Mouse (Mus musculus): ENCODE data around the gene Tti1. TPM values are rescaled to one million over a fixed set of nuclear protein-coding genes. Genes with fewer than 3 reads are reported as not detected.
A peak's percentile ranks its signal among the peaks of the same experiment; 100 is the strongest.

Tti1 gene
- 7.0 and 7.7 TPM in 2 replicates for polyA plus RNA-seq (2015; fragmentation: Nextera tagmentation; extraction: Ambion mirVana)

- Histone ChIP-seq H3K4me1 (replicated peaks; ENCODE audit: control insufficient read depth, insufficient read depth) (peaks cover 3% of the 10 kb centered on the region; the same call in 1 of the 2 replicates), H3K9ac (ENCODE audit: low read length) (peak within 1 kb of the TSS; percentile 93), H3K36me3 (ENCODE audit: control insufficient read depth, insufficient read depth, low read length) (no peaks in the 10 kb centered on the region), H3K9me3 (ENCODE audit: control insufficient read depth, low read length) (no peaks in the 10 kb centered on the region), H3K4me2 (replicated peaks; ENCODE audit: low read depth) (peak within 1 kb of the TSS; percentile 70), H3K27ac (replicated peaks) (peak within 1 kb of the TSS; percentile 95), H3K4me3 (ENCODE audit: low read depth, low read length) (peak within 1 kb of the TSS; percentile 81), H3K27me3 (ENCODE audit: control insufficient read depth, insufficient read depth, low read length) (no peaks in the 10 kb centered on the region)
- peak; percentile 95 for DNase-seq (ENCODE audit: low spot score)
- WGBS: under 1% methylated on average over 52 of the region's 52 CpGs
- peak; percentile 95 for ATAC-seq (ENCODE audit: low FRiP score, low TSS enrichment)
- TF ChIP-seq EP300 (optimal IDR thresholded peaks at IDR 0.05) (peak; percentile 76), CTCF (IDR thresholded peaks at IDR 0.05; ENCODE audit: low read depth) (no peak)
Observed at GRCm38 (mm10) chr2:158028354-158028863, at the start of gene Tti1, which contains the start of gene Rprd1b. Gene Tti1, minus strand, starts transcription at chr2:158028433. Gene Rprd1b, plus strand, starts transcription at chr2:158028497.

DNA sequence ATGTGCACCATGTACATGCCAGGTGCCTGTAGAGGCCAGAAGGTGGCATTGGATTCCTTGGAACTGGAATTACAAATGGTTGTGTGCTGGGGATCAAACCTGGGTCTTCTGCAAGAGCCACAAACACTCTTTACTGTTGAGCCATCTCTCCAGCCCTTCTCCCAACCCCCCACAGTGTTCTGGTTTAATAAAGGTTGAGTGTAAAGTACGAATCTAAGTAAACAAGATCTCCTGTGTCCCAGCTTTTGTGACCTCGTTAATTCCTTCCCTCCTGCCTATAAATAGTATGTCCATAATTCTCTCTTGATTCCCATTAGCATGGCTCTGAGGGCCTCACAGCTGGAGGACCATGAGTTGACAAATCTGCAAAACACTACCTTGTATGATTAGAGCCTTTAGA, 49.7 kb upstream of the Tti1 start:
- Histone ChIP-seq H3K27ac (replicated peaks) (no peak overlapping the region), H3K4me1 (replicated peaks; ENCODE audit: control insufficient read depth, insufficient read depth) (no peaks in the 10 kb centered on the region), H3K4me3 (ENCODE audit: low read depth, low read length) (no peak overlapping the region), H3K9ac (ENCODE audit: low read length) (no peak overlapping the region), H3K4me2 (replicated peaks; ENCODE audit: low read depth) (no peak overlapping the region), H3K9me3 (ENCODE audit: control insufficient read depth, low read length) (no peaks in the 10 kb centered on the region), H3K27me3 (ENCODE audit: control insufficient read depth, insufficient read depth, low read length) (no peaks in the 10 kb centered on the region), H3K36me3 (ENCODE audit: control insufficient read depth, insufficient read depth, low read length) (peaks cover 17% of the 10 kb centered on the region; the same call in 1 of the 2 replicates)
- WGBS: 45% methylated on average over 2 of the region's 2 CpGs
- ATAC-seq (ENCODE audit: low FRiP score, low TSS enrichment): no peak
- TF ChIP-seq CTCF (IDR thresholded peaks at IDR 0.05; ENCODE audit: low read depth): no peak
- no peak for TF ChIP-seq EP300 (optimal IDR thresholded peaks at IDR 0.05)
- no peak for DNase-seq (ENCODE audit: low spot score)

- no peak for TF ChIP-seq EP300 (optimal IDR thresholded peaks at IDR 0.05)
- no peak for TF ChIP-seq CTCF (IDR thresholded peaks at IDR 0.05; ENCODE audit: low read depth)
- no peak for DNase-seq (ENCODE audit: low spot score)
- Histone ChIP-seq H3K27me3 (ENCODE audit: control insufficient read depth, insufficient read depth, low read length) (no peaks in the 10 kb centered on the region), H3K36me3 (ENCODE audit: control insufficient read depth, insufficient read depth, low read length) (peaks cover 20% of the 10 kb centered on the region; the same call in 1 of the 2 replicates), H3K9me3 (ENCODE audit: control insufficient read depth, low read length) (no peaks in the 10 kb centered on the region), H3K9ac (ENCODE audit: low read length) (no peak overlapping the region), H3K4me3 (ENCODE audit: low read depth, low read length) (no peak overlapping the region), H3K4me1 (replicated peaks; ENCODE audit: control insufficient read depth, insufficient read depth) (no peaks in the 10 kb centered on the region; the same call in 1 of the 2 replicates), H3K4me2 (replicated peaks; ENCODE audit: low read depth) (no peak overlapping the region), H3K27ac (replicated peaks) (no peak overlapping the region)
- no peak for ATAC-seq (ENCODE audit: low FRiP score, low TSS enrichment)
- 71% methylated on average over 6 of the region's 6 CpGs for WGBS
Observed at GRCm38 (mm10) chr2:158076690-158077089, 48.5 kb upstream of the Tti1 start.

GRCm38 (mm10) chr2:158074835-158075234, 46.6 kb upstream of the Tti1 start:
- no peak overlapping the region for H3K4me3 ChIP-seq (ENCODE audit: low read depth, low read length)
- H3K27ac ChIP-seq (replicated peaks): no peak overlapping the region
- DNase-seq (ENCODE audit: low spot score) (no peak), ATAC-seq (ENCODE audit: low FRiP score, low TSS enrichment) (no peak)
- H3K9ac ChIP-seq (ENCODE audit: low read length): no peak overlapping the region
- H3K27me3 ChIP-seq (ENCODE audit: control insufficient read depth, insufficient read depth, low read length): no peaks in the 10 kb centered on the region
- H3K9me3 ChIP-seq (ENCODE audit: control insufficient read depth, low read length): no peaks in the 10 kb centered on the region
- 76% methylated on average over 5 of the region's 5 CpGs for WGBS
- peaks cover 5% of the 10 kb centered on the region; the same call in 1 of the 2 replicates for H3K4me1 ChIP-seq (replicated peaks; ENCODE audit: control insufficient read depth, insufficient read depth)
- TF ChIP-seq EP300 (optimal IDR thresholded peaks at IDR 0.05) (no peak), CTCF (IDR thresholded peaks at IDR 0.05; ENCODE audit: low read depth) (no peak)
- no peak overlapping the region for H3K4me2 ChIP-seq (replicated peaks; ENCODE audit: low read depth)
- H3K36me3 ChIP-seq (ENCODE audit: control insufficient read depth, insufficient read depth, low read length): peaks cover 26% of the 10 kb centered on the region; the same call in 1 of the 2 replicates

DNA sequence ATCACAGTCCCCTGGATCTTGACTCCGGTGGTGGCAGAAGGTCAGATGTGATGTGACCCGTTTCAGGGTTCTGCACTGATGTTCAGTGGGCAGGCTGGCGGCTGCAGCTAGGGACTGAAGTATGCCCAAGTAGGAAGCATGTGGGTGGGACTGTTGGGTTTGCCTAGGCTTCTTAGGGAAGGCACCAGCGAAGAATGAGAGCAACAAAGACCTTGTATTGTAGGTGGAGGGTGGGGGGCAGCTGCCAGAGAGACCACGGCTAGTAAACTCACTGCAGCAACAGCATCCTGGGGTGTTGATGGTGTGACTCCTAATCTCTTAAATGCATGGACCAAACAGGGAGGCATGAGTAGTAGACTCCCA, 43.4 kb upstream of the Tti1 start:
- Histone ChIP-seq H3K4me3 (ENCODE audit: low read depth, low read length) (no peak overlapping the region), H3K9ac (ENCODE audit: low read length) (no peak overlapping the region), H3K4me1 (replicated peaks; ENCODE audit: control insufficient read depth, insufficient read depth) (peaks cover 5% of the 10 kb centered on the region; the same call in 1 of the 2 replicates), H3K27ac (replicated peaks) (peak overlapping the region; percentile 75), H3K4me2 (replicated peaks; ENCODE audit: low read depth) (no peak overlapping the region), H3K36me3 (ENCODE audit: control insufficient read depth, insufficient read depth, low read length) (peaks cover 29% of the 10 kb centered on the region), H3K27me3 (ENCODE audit: control insufficient read depth, insufficient read depth, low read length) (no peaks in the 10 kb centered on the region), H3K9me3 (ENCODE audit: control insufficient read depth, low read length) (no peaks in the 10 kb centered on the region)
- no peak for TF ChIP-seq EP300 (optimal IDR thresholded peaks at IDR 0.05)
- no peak for TF ChIP-seq CTCF (IDR thresholded peaks at IDR 0.05; ENCODE audit: low read depth)
- DNase-seq (ENCODE audit: low spot score) (no peak), ATAC-seq (ENCODE audit: low FRiP score, low TSS enrichment) (no peak)
- WGBS: 73% methylated on average over 5 of the region's 5 CpGs

GRCm38 (mm10) chr2:158070885-158071632, 42.8 kb upstream of the Tti1 start:
- Histone ChIP-seq H3K4me3 (ENCODE audit: low read depth, low read length) (no peak overlapping the region), H3K27ac (replicated peaks) (peak overlapping the region; percentile 75), H3K27me3 (ENCODE audit: control insufficient read depth, insufficient read depth, low read length) (no peaks in the 10 kb centered on the region), H3K4me1 (replicated peaks; ENCODE audit: control insufficient read depth, insufficient read depth) (peaks cover 5% of the 10 kb centered on the region; the same call in 1 of the 2 replicates), H3K9me3 (ENCODE audit: control insufficient read depth, low read length) (no peaks in the 10 kb centered on the region), H3K36me3 (ENCODE audit: control insufficient read depth, insufficient read depth, low read length) (peaks cover 26% of the 10 kb centered on the region), H3K4me2 (replicated peaks; ENCODE audit: low read depth) (no peak overlapping the region), H3K9ac (ENCODE audit: low read length) (no peak overlapping the region)
- DNase-seq (ENCODE audit: low spot score): no peak
- ATAC-seq (ENCODE audit: low FRiP score, low TSS enrichment): 0 out of 2 replicates have a peak, but pooled peaks have one; percentile 33
- TF ChIP-seq EP300 (optimal IDR thresholded peaks at IDR 0.05) (no peak), CTCF (IDR thresholded peaks at IDR 0.05; ENCODE audit: low read depth) (peak; percentile 51)
- WGBS: 37% methylated on average over 3 of the region's 3 CpGs
